8 mouse cellular contexts compared by ENCODE assay signal in the genomic region with DNA sequence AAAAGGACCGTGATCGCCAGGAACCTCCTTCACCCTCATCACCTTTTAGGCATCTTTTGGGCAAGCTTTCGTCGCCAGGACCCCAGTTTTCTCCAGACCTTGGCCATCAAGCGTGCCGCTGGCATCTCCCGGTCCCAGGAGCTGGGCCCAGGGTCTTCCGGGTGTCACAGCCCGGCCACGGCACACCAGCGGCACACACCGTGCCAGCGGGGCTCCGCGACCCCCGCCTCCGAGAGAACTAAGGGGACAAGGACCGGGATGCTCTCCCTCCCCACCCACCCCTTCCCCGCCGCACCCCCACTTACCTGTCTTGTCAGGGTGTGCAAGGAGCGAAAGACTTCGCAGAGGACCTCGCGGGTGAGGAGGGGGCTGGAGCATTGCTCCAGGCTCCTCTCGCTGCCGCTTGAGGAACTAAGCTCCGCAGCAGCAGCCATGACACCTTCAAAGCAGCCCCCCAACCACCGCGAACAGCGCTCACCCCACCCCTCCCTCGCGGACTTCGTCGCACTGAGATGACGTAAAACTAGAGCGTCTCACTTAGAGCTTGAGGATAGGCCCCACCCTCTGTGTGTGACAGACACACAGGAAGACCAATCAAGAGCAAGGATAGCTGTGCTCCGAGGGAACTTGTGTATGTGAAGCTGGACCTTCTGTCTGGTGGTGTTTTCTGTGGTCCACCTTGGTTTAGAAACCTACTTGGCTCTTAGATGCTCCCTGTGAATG. TPM values are rescaled to one million over a fixed set of nuclear protein-coding genes. Genes with fewer than 3 reads are reported as not detected.
DNase-seq lines count a peak whose midpoint lies in the region; ATAC-seq lines count a peak whose summit lies in the region.

TSS of gene Mbip (minus strand) at position 528 of the 723 bp plus-strand sequence.

- H3K4me2 ChIP-seq in hindbrain, embryonic 14.5 days (replicated peaks): peak within 1 kb of the TSS; percentile 67

- no peaks in the 10 kb centered on the region for H3K9me3 ChIP-seq in hindbrain, embryonic 14.5 days (ENCODE audit: control insufficient read depth, low read length)

- peak within 1 kb of the TSS; percentile 91 for H3K9ac ChIP-seq in hindbrain, embryonic 14.5 days

- H3K36me3 ChIP-seq in hindbrain, embryonic 14.5 days (replicated peaks; ENCODE audit: control insufficient read depth, insufficient read depth): no peaks in the 10 kb centered on the region

- H3K27ac ChIP-seq in hindbrain, embryonic 14.5 days: peak within 1 kb of the TSS; percentile 86

- H3K27me3 ChIP-seq in hindbrain, embryonic 14.5 days (ENCODE audit: control insufficient read depth, insufficient read depth, low read length): no peaks in the 10 kb centered on the region

- peak; percentile 100 for ATAC-seq in hindbrain, embryonic 14.5 days (ENCODE audit: low FRiP score)

- under 1% methylated on average over 34 of the region's 37 CpGs for WGBS in hindbrain, embryonic 14.5 days

- H3K4me1 ChIP-seq in hindbrain, embryonic 14.5 days (replicated peaks; ENCODE audit: control insufficient read depth, insufficient read depth, low read length): peaks cover 10% of the 10 kb centered on the region; the same call in 1 of the 2 replicates

- peak; percentile 99 for DNase-seq in R1 (ENCODE audit: low read depth, low spot score)
- peak; percentile 97 to 99 for DNase-seq in cerebellum, postnatal 25 days
- peak; percentile 99 for DNase-seq in frontal cortex, postnatal 25 days (ENCODE audit: low spot score in 2 of 2)
- peak; percentile 100 for DNase-seq in hindbrain, embryonic 14.5 days (ENCODE audit: low spot score)
- peak; percentile 93 to 97 for DNase-seq in layer of hippocampus, postnatal 36 days
- peak; percentile 99 for DNase-seq in lung, postnatal 36 days
- DNase-seq in retina, postnatal 1 day: peak; percentile 99
- peak; percentile 91 to 97 for DNase-seq in urinary bladder, adult 18-20 months (ENCODE audit: low spot score in 2 of 2)

- peak within 1 kb of the TSS; percentile 93 for H3K4me3 ChIP-seq in hindbrain, embryonic 14.5 days (replicated peaks; ENCODE audit: low read length)

RNA-seq across cellular contexts. Expression of gene Mbip, which starts in this region (rescaled TPM):
- 35.3 and 44.8 TPM in 2 replicates for polyA plus RNA-seq in hindbrain, embryonic 14.5 days (2014; fragmentation: Nextera tagmentation; extraction: Ambion mirVana)
- total RNA-seq in layer of hippocampus, postnatal 36 days (2021): 10 to 100 TPM; 25.5 to 27.1 TPM

Comparison
In these comparisons a context has a peak if more than half of its experiments do, and no peak if none do; other contexts are left out.
1. Peak in every context shown above with its lines: DNase-seq, ATAC-seq, H3K4me3 ChIP-seq and H3K27ac ChIP-seq.